Mouse (Mus musculus) hindbrain, embryonic 16.5 days (tissue): ENCODE measurements around the gene Hspb1. TPM values are rescaled to one million over a fixed set of nuclear protein-coding genes. Genes with fewer than 3 reads are reported as not detected.

Experiments
- ATAC-seq: fragments of 200-750 bp; cut with Nextera tagmentation; 2 replicates; pipeline ENCODE4 v1.8.0; 2017; ENCODE audit warnings: moderate TSS enrichment, moderate library complexity
- H3K27ac ChIP-seq: fragments of 300-500 bp; sonication (generic); 2 replicates; pipeline ENCODE4 v1.5.1; 2014; ENCODE audit warnings: low read depth, mild to moderate bottlenecking, control low read depth, low read length, moderate library complexity
- H3K27me3 ChIP-seq: fragments of 300-500 bp; sonication (generic); replicated peaks from 2 replicates; pipeline ENCODE4 v1.6.1; 2014; ENCODE audit warnings: low read length; ENCODE audit not compliant: control insufficient read depth, insufficient read depth
- H3K36me3 ChIP-seq: fragments of 300-500 bp; sonication (generic); 2 replicates; pipeline ENCODE4 v1.6.1; 2014; ENCODE audit warnings: mild to moderate bottlenecking, low read length, moderate library complexity, mixed read lengths; ENCODE audit not compliant: control insufficient read depth, insufficient read depth
- H3K4me1 ChIP-seq: fragments of 300-500 bp; sonication (generic); 2 replicates; pipeline ENCODE4 v1.6.1; 2014; ENCODE audit warnings: low read depth, low read length; ENCODE audit not compliant: control insufficient read depth, insufficient read depth
- H3K4me2 ChIP-seq: fragments of 300-500 bp; sonication (generic); 2 replicates; pipeline ENCODE4 v1.6.1; 2014; ENCODE audit warnings: mild to moderate bottlenecking, low read length, control low read depth, moderate library complexity
- H3K4me3 ChIP-seq: fragments of 300-500 bp; sonication (generic); 2 replicates; pipeline ENCODE4 v1.5.1; 2014; ENCODE audit warnings: mild to moderate bottlenecking, low read length, control low read depth, moderate library complexity
- H3K9ac ChIP-seq: fragments of 300-500 bp; sonication (generic); 2 replicates; pipeline ENCODE4 v1.6.1; 2014; ENCODE audit warnings: low read depth, mild to moderate bottlenecking, control low read depth, low read length, moderate library complexity
- H3K9me3 ChIP-seq: fragments of 300-500 bp; sonication (generic); 2 replicates; pipeline ENCODE4 v1.6.1; 2014; ENCODE audit warnings: mild to moderate bottlenecking, low read length, moderate library complexity; ENCODE audit not compliant: control insufficient read depth
- WGBS: fragments of 180-500 bp; shearing (Covaris S2); extraction: QIAGEN DNeasy Blood & Tissue Kit; methylation state at CpG from one replicate; pipeline ENCODE4 v1.1.7; 2014; 5-methylcytosine and 5-hydroxymethylcytosine counted together
- polyA plus RNA-seq: library from polyadenylated mRNA; unstranded; fragments of >200 nt; fragmentation: Nextera tagmentation; extraction: Ambion mirVana; gene quantifications from 2 replicates; pipeline ENCODE4 v1.2.1, GENCODE M21; 2015

Gene Hspb1
- polyA plus RNA-seq = 15.6 and 29.6 TPM in 2 replicates

- 3% methylated on average over 24 of the region's 24 CpGs for WGBS
- no peak within 1 kb of the TSS for H3K27ac ChIP-seq
- H3K4me1 ChIP-seq = peaks cover 5% of the 10 kb centered on the region; the same call in 1 of the 2 replicates
- ATAC-seq = 0 out of 2 replicates have a peak, but pooled peaks have one; percentile 40
- peak within 1 kb of the TSS; percentile 41 for H3K9ac ChIP-seq
- peak within 1 kb of the TSS; percentile 32 for H3K4me3 ChIP-seq
- no peaks in the 10 kb centered on the region for H3K9me3 ChIP-seq
- H3K4me2 ChIP-seq = peak within 1 kb of the TSS; percentile 55
- H3K36me3 ChIP-seq = no peaks in the 10 kb centered on the region
- peaks cover 9% of the 10 kb centered on the region for H3K27me3 ChIP-seq
Measured at GRCm38 (mm10) chr5:135887675-135888102, at the start of gene Hspb1. Hspb1 (plus strand) TSS chr5:135887919.

GRCm38 (mm10) chr5:135841651-135842050 lies 46.1 kb upstream of the Hspb1 start:
- H3K27ac ChIP-seq = no peak overlapping the region
- no peaks in the 10 kb centered on the region for H3K9me3 ChIP-seq
- H3K27me3 ChIP-seq = no peaks in the 10 kb centered on the region
- no peak overlapping the region for H3K4me3 ChIP-seq
- no peak for ATAC-seq
- no peaks in the 10 kb centered on the region for H3K4me1 ChIP-seq
- no peak overlapping the region for H3K4me2 ChIP-seq
- peaks cover 6% of the 10 kb centered on the region; the same call in 1 of the 2 replicates for H3K36me3 ChIP-seq
- 83% methylated on average over 6 of the region's 6 CpGs for WGBS
- no peak overlapping the region for H3K9ac ChIP-seq

DNA sequence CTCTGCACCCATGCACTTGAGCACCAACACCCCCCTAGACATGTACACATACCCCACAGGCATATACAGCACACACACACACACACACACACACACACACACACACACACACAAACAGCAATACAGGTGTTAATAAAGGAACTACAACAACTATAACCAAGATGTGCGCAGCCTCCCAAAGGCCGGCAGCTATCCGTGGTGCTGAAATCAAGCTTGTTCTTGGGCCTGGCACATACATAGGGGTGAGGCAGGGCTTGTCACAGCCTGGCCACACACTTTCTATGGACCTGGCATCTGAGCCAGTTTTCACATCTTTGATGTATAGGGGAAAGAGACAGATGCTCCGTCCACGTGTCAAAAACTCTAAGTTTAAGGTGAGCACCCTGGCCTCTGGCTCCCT lies 44.3 kb upstream of the Hspb1 start:
- Histone ChIP-seq H3K9me3 (no peaks in the 10 kb centered on the region), H3K27me3 (no peaks in the 10 kb centered on the region), H3K27ac (no peak overlapping the region), H3K4me2 (no peak overlapping the region), H3K4me1 (no peaks in the 10 kb centered on the region), H3K9ac (no peak overlapping the region), H3K4me3 (no peak overlapping the region), H3K36me3 (peaks cover 8% of the 10 kb centered on the region)
- 26% methylated on average over 5 of the region's 5 CpGs for WGBS
- ATAC-seq = no peak

DNA sequence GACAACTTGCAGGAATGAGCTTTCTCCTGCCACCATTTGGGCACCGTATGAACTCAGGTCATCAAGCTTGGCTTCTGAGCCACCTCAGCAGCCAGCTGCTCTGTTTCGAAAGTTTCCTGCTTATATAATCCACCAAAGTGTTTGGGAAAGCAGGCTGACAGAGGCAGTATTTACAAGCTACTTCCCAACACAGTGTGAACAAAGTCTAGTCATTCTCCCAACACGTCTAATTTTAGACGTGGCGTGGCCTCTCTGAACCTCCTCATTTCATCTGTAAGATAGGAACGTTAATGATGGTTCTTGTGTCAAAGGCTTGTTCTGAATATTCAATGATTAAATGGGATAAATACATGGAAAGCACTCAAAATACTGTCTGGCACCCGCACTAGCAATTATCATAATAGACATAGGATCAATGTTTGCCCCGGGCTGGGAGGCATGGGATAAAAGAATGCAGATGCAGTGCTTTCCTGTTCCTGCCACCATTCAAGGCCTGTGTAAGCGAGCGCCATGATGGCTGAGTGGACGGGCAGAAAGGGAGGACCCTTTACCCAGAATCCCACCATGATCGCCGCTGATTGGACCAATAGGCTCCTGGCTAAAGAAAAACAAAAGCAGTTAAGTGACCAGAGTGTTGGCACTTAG lies 41.9 kb upstream of the Hspb1 start:
- H3K36me3 ChIP-seq = peaks cover 6% of the 10 kb centered on the region
- H3K4me1 ChIP-seq = peaks cover 11% of the 10 kb centered on the region
- no peak overlapping the region for H3K4me2 ChIP-seq
- H3K27ac ChIP-seq = no peak overlapping the region
- no peak overlapping the region for H3K4me3 ChIP-seq
- H3K9ac ChIP-seq = no peak overlapping the region
- no peaks in the 10 kb centered on the region for H3K9me3 ChIP-seq
- no peaks in the 10 kb centered on the region for H3K27me3 ChIP-seq
- no peak for ATAC-seq
- WGBS = 78% methylated on average over 13 of the region's 13 CpGs

DNA sequence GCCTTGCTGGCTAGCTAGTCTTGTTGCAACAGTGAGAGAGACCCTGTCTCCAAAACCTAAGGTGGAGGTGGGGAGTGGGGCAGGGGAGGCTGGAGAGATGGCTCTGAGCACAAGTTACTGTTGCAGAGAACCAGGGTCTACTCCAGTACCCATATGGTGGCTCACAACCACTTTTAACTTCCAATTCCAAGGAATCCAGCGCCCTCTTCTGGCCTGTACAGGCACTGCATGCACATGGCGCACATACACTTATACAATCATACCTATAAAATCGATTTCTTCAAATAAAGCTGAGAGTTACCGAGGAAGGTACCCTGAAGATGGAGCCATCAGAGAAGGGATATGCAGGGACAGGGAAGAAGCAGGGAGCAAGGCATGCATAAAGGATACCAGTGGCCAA lies 40.3 kb upstream of the Hspb1 start:
- Histone ChIP-seq H3K27ac (no peak overlapping the region), H3K9me3 (no peaks in the 10 kb centered on the region), H3K36me3 (peaks cover 6% of the 10 kb centered on the region), H3K27me3 (no peaks in the 10 kb centered on the region), H3K4me2 (no peak overlapping the region), H3K9ac (no peak overlapping the region), H3K4me1 (peaks cover 22% of the 10 kb centered on the region), H3K4me3 (no peak overlapping the region)
- 75% methylated on average over 4 of the region's 4 CpGs for WGBS
- no peak for ATAC-seq

- peaks cover 4% of the 10 kb centered on the region for H3K36me3 ChIP-seq
- no peak overlapping the region for H3K9ac ChIP-seq
- H3K4me1 ChIP-seq = peaks cover 22% of the 10 kb centered on the region
- no peaks in the 10 kb centered on the region for H3K27me3 ChIP-seq
- no peaks in the 10 kb centered on the region for H3K9me3 ChIP-seq
- no peak overlapping the region for H3K4me3 ChIP-seq
- no peak overlapping the region for H3K4me2 ChIP-seq
- no peak overlapping the region for H3K27ac ChIP-seq
- ATAC-seq = no peak
- WGBS = 84% methylated on average over 3 of the region's 3 CpGs
Measured at GRCm38 (mm10) chr5:135847881-135848280, 39.8 kb upstream of the Hspb1 start.

DNA sequence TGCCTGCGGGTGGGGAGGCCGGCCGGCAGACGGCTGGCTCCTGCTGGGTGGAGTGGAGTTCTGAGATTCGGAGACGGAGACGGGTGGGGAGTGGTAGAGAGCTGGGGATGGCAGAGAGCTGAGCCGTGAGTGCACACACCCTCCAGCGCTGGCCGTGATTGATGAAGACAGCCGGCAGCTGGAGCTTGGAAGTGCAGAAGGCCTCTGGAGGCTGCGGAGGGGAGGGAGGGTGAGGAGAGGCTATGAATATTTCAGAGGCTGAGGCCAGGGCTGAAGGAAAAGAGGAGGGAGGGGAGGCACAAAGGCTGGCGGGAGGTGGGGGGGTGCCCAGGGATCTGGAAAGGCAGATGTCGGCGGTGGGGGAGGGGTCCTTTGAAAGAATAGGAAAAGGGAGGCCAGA lies 36.7 kb upstream of the Hspb1 start:
- Histone ChIP-seq H3K4me3 (no peak overlapping the region), H3K9me3 (no peaks in the 10 kb centered on the region), H3K4me1 (peaks cover 22% of the 10 kb centered on the region), H3K36me3 (peaks cover 3% of the 10 kb centered on the region), H3K4me2 (peak overlapping the region; percentile 35; the same call in 1 of the 2 replicates), H3K27ac (peak overlapping the region; percentile 78), H3K9ac (peak overlapping the region; percentile 51), H3K27me3 (peaks cover 5% of the 10 kb centered on the region; the same call in 1 of the 2 replicates)
- ATAC-seq = peak; percentile 88
- WGBS = 2% methylated on average over 15 of the region's 15 CpGs

DNA sequence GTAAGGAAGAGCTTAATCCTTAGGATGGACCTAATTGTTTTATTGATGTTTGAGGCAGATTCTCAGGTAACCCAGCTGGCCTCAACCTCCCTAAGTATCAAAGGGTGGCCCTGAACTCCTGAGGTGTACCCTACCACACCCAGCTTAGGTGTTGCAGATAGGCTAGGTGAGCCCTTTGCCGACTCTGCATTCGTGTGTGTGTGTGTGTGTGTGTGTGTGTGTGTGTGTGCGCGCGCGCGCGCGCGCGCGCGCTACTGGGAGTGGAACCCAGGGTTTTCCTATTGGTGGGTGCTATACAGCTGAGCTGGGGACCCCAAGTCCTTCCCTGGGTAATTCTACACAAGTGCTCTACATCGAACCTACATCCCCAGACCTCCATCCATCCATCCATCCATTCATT lies 36.2 kb upstream of the Hspb1 start:
- Histone ChIP-seq H3K4me2 (no peak overlapping the region), H3K4me1 (peaks cover 22% of the 10 kb centered on the region)
- no peak for ATAC-seq

GRCm38 (mm10) chr5:135852421-135852820 lies 35.3 kb upstream of the Hspb1 start:
- no peak overlapping the region for H3K27ac ChIP-seq
- no peak for ATAC-seq
- no peaks in the 10 kb centered on the region for H3K9me3 ChIP-seq
- no peaks in the 10 kb centered on the region; the same call in 1 of the 2 replicates for H3K36me3 ChIP-seq
- H3K4me1 ChIP-seq = peaks cover 26% of the 10 kb centered on the region
- no peak overlapping the region for H3K4me3 ChIP-seq
- H3K4me2 ChIP-seq = no peak overlapping the region; the same call in 1 of the 2 replicates
- 4% methylated on average over 10 of the region's 10 CpGs for WGBS
- H3K27me3 ChIP-seq = peaks cover 13% of the 10 kb centered on the region
- H3K9ac ChIP-seq = no peak overlapping the region; the same call in 1 of the 2 replicates

More for the DNA sequence above, 36.2 kb upstream of the Hspb1 start:
- H3K27ac ChIP-seq = peak overlapping the region; percentile 78
- peaks cover 9% of the 10 kb centered on the region for H3K27me3 ChIP-seq
- H3K9ac ChIP-seq = no peak overlapping the region; the same call in 1 of the 2 replicates
- WGBS = 4% methylated on average over 14 of the region's 14 CpGs
- no peak overlapping the region for H3K4me3 ChIP-seq
- H3K36me3 ChIP-seq = peaks cover 3% of the 10 kb centered on the region
- H3K9me3 ChIP-seq = no peaks in the 10 kb centered on the region
